Mouse (Mus musculus) frontal cortex, postnatal 25 days (tissue): Measurements from ENCODE around the gene Tuba3a.
"Not testable (repeated sequence)": the region's sequence is repeated elsewhere in the genome, so short reads cannot be mapped to it uniquely, and the experiment has no call there.

Source experiments
- DNase-seq, 2 experiments: peaks; one replicate each; pipeline ENCODE4 v3.0.0; 2022; ENCODE audit warnings: low spot score in 2 of 2

The Tuba3a gene

GRCm38 (mm10) chr6:125307091-125307490 is 21.2 kb upstream of the Tuba3a start:
- no peak for DNase-seq

DNA sequence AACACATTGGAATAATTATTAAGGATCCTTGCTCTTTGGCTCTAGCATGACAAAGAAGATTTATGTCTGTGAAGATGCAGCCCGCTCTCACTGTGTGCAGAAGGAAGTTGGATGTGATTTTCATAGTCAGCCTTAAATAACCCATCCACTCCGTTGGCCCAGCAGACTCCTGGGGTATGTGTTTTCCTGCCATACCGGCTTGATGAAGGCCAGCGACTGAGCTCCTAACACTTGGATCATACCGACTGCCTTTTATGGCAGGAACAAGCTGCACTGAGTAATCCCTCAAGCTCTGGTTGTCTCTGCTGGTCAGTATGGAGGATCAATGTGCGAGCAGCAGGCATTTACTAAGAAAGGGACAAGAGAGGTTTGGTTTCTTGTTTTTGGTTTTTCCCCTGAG is 19.6 kb upstream of the Tuba3a start:
- DNase-seq: no peak

DNA sequence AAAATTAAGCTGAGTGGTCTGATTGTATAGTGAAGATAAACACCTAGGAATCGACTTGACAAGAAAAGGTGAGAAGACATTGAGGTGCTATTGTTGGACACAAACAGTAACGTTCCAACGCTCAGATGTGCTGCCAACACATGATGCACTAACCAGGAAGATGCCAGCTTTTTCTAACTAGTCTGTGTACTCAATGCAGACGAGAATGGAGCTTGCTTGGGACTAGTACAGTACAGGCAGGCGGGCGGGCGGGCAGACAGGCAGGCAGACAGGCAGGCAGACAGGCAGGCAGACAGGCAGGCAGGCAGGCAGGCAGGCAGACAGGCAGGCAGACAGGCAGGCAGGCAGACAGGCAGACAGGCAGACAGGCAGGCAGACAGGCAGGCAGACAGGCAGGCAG is 18.6 kb upstream of the Tuba3a start:
- DNase-seq: not testable (repeated sequence)

GRCm38 (mm10) chr6:125303242-125303641 is 17.4 kb upstream of the Tuba3a start:
- DNase-seq: no peak

GRCm38 (mm10) chr6:125302231-125302982 is 16.6 kb upstream of the Tuba3a start:
- DNase-seq: no peak

DNA sequence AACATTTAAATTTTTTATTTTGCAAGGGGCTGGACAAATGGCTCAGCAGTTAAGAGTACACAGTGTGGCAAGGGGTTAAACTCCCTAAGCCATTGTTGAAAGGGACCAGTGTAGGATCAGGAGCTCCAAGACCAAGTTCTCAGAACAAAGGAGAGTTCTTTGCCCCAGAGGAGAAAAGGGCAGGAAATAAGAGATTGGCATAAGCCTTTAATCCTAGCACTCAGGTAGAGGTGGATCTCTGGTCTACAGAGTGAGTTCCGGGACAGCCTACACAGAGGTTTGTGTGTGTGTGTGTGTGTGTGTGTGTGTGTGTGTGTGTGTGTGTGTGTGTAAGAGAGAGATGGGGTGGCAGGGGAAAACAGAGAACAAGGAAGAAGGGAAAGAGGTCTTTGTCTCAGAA is 15.1 kb upstream of the Tuba3a start:
- DNase-seq: no peak

DNA sequence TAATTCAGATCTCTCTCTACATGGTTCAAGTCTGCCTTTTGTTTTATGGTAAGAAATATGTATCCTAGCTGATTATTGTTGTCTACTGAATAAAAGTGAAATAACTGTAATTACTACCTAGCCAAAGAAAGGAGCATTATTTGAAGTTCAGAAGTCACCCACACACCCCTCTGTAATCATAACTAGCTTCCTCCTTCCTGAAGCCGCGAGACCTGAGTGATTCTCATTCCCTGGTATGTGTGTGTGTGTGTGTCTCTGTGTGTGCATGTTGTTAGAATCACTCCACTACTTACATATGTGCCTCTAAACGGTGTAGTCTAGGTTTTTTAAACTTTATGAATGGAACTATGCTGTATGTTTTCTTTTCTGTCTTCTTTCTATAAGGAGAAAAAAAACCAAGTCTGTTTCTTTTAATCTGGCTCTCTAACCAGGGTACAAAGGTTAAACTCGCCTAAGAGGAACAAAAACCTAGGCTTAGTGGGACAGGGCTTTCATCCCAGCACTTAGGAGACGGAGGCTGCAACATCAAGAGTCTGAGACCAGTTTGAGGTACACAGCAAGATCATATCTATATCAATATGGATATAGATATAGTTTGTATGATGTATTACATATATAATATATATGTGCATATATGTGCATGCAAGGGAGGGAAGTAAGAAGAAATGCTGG is 11.4 kb upstream of the Tuba3a start:
- no peak for DNase-seq

- DNase-seq: no peak
Observed at GRCm38 (mm10) chr6:125294049-125294448, 8.2 kb upstream of the Tuba3a start.

GRCm38 (mm10) chr6:125292256-125292655 is 6.4 kb upstream of the Tuba3a start:
- no peak for DNase-seq

DNA sequence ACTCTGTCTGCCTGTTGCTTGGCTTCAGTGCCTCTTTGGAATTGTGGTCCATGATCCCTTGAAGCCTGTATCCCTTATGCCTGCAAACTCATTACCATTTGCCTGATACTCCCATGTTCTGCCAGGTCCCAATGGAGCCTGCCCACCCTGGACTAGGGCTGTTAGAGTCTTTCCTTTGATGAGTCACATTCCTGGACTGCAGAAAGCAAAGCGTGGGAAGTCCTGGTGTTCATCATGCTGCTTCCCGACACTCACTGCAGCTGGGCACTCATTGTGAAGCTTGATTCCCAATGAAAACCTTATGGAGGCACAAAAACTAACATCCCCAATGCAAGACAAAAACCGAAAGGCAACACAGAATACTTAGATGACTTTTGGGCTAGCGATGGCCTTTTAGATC is 5.5 kb upstream of the Tuba3a start:
- DNase-seq: no peak

GRCm38 (mm10) chr6:125288730-125289129 is 2.9 kb upstream of the Tuba3a start:
- no peak for DNase-seq

GRCm38 (mm10) chr6:125286944-125287343 is 1.1 kb upstream of the Tuba3a start:
- DNase-seq: no peak

DNA sequence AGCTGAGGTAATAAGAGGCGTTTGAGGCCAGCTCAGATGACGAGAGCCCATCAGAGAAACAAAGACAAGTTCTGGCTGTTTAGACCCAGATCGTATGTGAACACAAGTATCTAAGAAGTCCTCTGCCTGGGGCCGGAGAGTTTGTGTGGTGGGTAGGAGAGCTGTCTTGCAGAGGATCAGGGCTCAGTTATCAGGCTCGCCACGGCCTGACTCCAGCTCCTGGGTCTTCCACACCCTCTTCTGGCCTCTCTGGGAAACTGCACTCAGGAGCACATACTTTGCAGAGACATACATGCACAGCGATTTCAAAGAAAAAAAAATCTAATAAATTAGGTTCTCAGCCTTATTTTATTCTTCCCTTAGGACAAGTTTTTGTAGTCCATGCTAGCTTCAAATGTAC is 1.1 kb downstream of the Tuba3a start:
- no peak for DNase-seq

- no peak for DNase-seq
Observed at GRCm38 (mm10) chr6:125284250-125284649, 1.6 kb downstream of the Tuba3a start.

DNA sequence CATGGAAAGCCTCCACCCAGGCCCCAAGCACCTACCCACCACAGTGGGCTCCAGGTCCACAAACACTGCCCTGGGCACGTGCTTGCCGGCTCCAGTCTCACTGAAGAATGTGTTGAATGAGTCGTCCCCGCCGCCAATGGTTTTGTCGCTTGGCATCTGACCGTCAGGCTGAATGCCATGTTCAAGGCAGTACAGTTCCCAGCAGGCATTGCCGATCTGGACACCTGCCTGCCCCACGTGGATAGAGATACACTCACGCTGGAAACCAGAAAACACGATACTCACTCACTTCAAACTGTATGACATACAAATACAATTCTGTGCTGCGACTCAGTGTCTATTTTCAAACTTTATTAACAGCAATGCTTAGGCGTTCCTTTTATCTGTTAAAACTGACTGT is 3.1 kb downstream of the Tuba3a start:
- DNase-seq: not testable (repeated sequence)

GRCm38 (mm10) chr6:125279729-125280128 is 6.1 kb downstream of the Tuba3a start:
- DNase-seq: no peak

GRCm38 (mm10) chr6:125274841-125275563 is 10.8 kb downstream of the Tuba3a start:
- peak in 1 of 2 experiments; percentile 12 for DNase-seq

DNA sequence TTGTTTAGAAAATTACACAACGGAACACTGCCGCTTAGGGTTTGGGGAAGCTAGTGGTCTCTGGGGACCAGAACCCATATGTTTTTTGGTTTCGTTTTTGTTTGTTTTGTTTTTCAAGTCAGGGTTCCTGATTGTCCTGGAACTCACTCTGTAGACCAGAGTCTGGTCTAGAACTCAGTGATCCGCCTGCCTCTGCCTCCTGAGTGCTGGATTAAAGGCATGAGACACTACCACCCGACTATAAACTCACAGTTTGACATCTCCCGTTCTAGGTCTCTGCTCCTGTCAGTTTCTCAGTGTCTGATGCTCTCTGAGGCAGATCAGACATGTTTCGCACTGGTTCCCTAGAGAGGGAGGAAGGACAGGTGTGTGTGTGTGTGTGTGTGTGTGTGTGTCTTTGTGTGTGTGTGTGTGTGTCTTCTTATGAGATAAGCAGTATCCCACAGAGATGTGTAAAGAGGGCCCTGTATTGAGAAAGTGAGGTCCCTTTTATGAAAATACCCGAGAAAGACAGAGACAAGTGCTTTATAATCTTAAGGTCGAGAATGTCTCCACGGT is 13.5 kb downstream of the Tuba3a start:
- no peak for DNase-seq

DNA sequence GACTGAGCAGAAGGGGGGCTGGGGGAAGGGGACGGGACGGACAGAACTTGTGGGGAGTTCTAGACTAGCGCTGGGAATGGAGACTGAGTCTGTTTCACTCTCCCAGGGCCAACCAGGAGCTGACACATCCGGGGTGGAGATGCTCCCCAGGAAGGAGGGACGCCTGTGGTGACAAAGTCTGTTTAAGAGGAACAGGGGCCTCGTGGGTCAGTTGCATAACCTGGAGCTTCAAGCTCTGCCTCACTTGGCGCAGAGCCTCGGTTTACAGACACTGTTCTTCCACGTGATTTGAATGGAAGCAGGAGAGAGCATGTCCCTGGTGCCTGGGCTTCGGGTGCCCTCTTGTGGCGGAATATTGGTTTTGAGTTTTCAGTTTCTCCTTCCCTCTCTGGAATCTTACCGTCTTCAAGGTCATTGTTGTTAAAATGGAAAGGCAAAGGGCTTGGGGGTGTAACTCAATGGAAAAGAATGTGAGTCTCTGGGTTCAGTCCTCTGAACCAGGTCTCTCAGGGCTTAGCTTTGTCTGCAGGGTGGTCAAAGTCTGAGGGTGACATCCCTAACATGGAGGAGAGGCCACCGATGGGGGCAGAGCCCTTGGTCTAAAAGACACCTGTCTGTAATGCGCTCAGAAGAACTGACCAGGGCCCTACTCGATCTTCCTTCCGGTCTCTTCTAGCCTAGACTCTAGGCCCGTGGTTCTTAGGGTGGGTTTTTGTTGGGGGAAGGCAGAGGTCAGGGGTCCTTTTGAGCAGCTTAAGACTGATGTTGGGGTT is 14.2 kb downstream of the Tuba3a start:
- peak; percentile 86 to 92 for DNase-seq

- no peak for DNase-seq
Observed at GRCm38 (mm10) chr6:125268799-125269198, 17.0 kb downstream of the Tuba3a start.

DNA sequence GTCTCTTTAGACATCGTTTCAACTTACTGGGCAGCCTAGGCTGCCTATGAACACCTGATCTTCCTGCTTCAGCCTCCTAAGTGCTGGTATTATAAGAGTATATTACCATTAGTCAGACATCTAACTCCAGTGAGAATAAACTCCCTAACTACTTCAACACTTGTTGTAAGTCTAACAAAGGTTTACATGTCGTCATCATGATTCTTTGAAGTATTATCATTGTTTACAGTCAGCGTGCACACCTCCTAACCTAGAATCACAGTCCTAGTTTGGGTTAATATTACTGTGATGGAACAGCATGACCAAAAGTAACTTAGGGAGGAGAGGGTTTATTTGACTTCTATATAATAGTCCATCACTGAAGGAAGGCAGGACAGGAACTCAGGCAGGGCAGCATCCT is 18.4 kb downstream of the Tuba3a start:
- no peak for DNase-seq

- DNase-seq: not testable (repeated sequence)
Observed at GRCm38 (mm10) chr6:125266600-125266999, 19.2 kb downstream of the Tuba3a start.
